Mouse (Mus musculus) frontal cortex, postnatal 36 days (tissue): ENCODE results near the gene Emsy.

Experiments used
- DNase-seq, 2 experiments: peaks; one replicate each; pipeline ENCODE4 v3.0.0; 2022; ENCODE audit warnings: low spot score in 2 of 2

The Emsy gene

GRCm38 (mm10) chr7:98542731-98543142 lies 113.8 kb downstream of the Emsy start:
- DNase-seq = peak; percentile 19 to 27

DNA sequence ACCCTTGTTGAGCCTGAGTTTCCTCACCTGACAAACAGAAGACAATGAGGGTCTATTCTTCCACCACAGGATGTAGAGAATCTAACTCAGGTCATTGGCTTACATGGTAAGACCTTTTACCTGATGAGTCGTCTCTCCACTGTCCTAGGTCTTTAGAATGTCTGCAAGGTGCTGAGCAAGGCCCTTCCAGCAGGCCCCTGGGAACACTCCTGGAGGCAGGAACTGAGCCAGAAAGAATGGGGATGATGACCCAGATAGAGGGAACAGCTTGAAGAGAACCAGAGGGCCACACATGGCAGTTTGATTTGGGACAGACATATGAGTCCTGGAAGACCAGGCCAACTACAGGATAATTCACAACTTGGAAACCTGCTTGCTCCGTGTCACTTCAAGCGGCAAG lies 114.3 kb downstream of the Emsy start:
- no peak for DNase-seq

GRCm38 (mm10) chr7:98541564-98541963 lies 115.0 kb downstream of the Emsy start:
- DNase-seq = no peak

DNA sequence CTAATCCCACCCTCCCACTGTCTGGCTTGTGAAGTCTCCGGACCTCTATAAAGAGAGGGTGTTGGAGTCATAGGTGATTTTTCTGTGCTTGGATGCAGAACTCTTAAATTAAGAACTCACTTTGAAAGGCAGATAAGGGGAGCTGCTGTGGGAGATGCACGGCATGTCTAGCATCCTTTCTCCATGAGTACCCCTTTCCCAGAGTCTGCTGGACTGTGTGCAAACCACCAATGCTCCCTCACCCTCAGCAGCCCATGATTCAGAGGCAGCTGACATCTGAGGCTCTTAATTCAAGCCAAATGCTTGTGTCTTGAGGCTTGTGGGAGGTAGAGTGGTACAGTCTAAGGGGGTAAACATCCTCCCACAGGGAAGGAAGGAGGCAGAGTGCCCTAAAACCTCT lies 115.7 kb downstream of the Emsy start:
- no peak for DNase-seq

DNA sequence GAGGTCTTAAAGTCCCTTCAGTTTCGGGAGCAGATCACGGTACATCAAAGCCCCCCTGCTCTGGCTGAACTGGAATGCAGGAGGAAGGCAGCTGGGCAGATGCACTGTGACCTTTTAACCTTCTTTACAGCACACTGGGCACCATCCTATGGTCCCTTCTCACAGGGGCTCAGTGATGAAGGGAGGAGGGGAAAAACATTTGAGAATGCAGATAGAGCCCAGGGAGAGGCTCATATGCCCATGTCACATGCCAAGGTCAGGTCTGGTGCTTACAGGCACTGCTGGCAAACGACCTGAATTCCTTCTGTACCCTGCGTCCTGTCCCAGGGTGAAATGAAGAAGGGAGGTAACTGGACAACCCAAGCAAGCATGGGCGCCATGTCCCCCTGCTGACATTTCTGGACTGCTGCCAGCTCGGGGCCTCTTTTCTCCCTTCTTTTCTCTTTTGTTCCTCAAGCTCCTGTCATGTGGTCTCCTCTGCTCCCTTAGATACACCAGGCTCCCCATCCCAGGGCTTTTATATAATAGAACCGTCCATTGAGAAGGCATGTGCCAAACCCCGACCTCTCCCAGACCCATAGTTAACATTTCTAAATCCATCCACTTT lies 118.5 kb downstream of the Emsy start:
- DNase-seq = no peak

DNA sequence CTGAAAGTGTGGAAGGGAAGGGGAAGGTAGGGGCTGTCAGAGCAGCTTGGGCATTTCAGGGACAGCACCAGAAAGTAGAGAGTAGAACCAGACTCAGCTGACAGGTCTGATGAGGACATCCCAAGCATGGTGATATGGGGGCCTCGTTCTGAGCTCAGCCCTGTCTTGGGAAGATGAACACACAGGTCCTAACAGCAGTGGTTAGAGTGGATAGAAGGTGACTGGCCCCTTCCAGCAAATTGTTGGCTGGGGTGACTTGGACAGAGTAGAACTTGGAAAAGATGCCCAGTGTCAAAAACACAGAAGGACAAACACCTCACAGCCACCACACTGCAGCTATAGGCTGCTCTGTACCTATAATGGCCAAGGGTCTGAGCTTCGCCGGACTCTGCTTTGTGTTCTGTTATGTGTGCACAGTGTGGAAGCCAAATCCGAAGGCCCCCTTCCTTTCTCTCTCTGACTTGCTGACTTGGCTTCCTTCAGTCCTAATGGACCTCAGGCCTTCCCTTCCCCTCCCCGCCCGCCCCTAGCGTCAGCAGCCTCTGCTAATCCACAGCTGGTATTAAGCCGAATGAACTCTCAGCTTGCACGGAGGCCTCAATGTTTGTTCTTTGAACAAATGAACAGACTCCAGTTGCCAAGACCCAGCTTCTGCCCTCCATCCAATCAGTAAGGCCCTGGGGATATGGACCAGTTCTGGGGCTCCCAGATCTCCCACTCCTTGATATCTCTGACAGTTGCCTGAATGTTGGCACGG lies 119.2 kb downstream of the Emsy start:
- DNase-seq = no peak
